Mouse (Mus musculus) forebrain, embryonic 15.5 days (tissue): ENCODE measurements at regions not wholly inside any gene's neighbourhood (a gene's known extent, or its start where the extent isn't known, plus 50 kb on each side); places are given as distances from the start of the nearest gene placed in this dataset.

Source experiments
- ATAC-seq: fragments of 200-750 bp; cut with Nextera tagmentation; replicated peaks from 2 replicates; pipeline ENCODE4 v1.8.0; 2017; ENCODE audit warnings: mild to moderate bottlenecking, moderate TSS enrichment, moderate library complexity
- H3K27ac ChIP-seq: fragments of 300-500 bp; sonication (generic); replicated peaks from 2 replicates; pipeline ENCODE4 v1.5.1; 2015; ENCODE audit warnings: mild to moderate bottlenecking, inconsistent platforms
- H3K27me3 ChIP-seq: fragments of 300-500 bp; sonication (generic); 2 replicates; pipeline ENCODE4 v1.6.1; 2015; ENCODE audit warnings: inconsistent platforms
- H3K36me3 ChIP-seq: fragments of 300-500 bp; sonication (generic); 2 replicates; pipeline ENCODE4 v1.6.1; 2015; ENCODE audit warnings: mild to moderate bottlenecking, inconsistent platforms
- H3K4me1 ChIP-seq: fragments of 300-500 bp; sonication (generic); 2 replicates; pipeline ENCODE4 v1.6.1; 2015; ENCODE audit warnings: inconsistent platforms
- H3K4me2 ChIP-seq: fragments of 300-500 bp; sonication (generic); replicated peaks from 2 replicates; pipeline ENCODE4 v1.6.1; 2015; ENCODE audit warnings: mild to moderate bottlenecking, inconsistent platforms
- H3K4me3 ChIP-seq: fragments of 300-500 bp; sonication (generic); 2 replicates; pipeline ENCODE4 v1.5.1; 2015; ENCODE audit warnings: mild to moderate bottlenecking, inconsistent platforms
- H3K9ac ChIP-seq: fragments of 300-500 bp; sonication (generic); replicated peaks from 2 replicates; pipeline ENCODE4 v1.6.1; 2015; ENCODE audit warnings: mild to moderate bottlenecking, inconsistent platforms
- H3K9me3 ChIP-seq: fragments of 300-500 bp; sonication (generic); 2 replicates; pipeline ENCODE4 v1.6.1; 2016; ENCODE audit warnings: inconsistent platforms
- WGBS: fragments of 180-500 bp; shearing (Covaris S2); methylation state at CpG from one replicate; pipeline ENCODE4 v1.1.7; 2015; ENCODE audit warnings: mixed read lengths; 5-methylcytosine and 5-hydroxymethylcytosine counted together

DNA sequence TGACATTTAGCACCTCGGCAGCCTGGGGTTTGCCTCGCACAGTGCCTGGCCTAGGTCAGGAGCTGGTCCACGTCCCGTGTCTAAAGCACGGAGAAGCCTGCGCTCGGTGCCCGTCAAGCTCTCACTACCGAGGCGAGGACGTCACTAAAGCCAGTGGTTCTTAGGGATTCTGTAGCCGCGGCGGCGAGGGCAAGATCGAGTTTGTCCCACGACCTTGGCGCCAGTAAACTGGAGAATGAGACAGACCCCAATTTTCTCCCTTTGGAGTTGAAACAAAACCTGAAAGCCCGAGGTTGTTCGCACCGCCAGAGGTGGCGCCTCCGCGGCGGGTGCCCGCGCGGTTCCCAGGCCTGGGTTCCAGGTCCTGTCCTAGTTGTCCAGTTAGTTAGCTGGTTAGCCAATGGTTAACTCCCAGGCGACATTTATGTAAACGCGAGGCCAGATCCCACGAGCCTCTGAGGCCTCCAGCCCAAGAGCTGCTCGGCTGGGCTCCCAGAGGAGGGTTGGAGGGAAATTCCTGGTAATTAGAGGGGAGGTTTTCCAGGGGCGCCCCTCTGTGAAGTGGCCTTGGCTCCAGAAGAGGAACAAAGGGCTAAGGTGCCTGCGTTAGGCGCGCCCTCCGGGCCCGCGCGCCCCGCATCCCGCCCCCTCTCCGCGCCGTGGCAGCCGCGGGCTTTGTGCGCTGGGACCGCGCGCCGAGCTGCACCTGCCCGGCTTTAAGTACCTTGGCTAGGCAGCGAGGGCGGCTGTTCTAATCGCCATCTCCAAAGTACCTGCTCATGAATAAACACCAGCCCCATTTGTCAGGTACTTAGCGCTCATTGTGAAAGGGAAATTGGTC, 74.0 kb downstream of the Rhcg start:
- Histone ChIP-seq H3K36me3 (no peaks in the 10 kb centered on the region), H3K27ac (peak overlapping the region; percentile 99), H3K9ac (peak overlapping the region; percentile 65), H3K4me2 (peak overlapping the region; percentile 66), H3K27me3 (no peaks in the 10 kb centered on the region), H3K9me3 (no peaks in the 10 kb centered on the region), H3K4me3 (peak overlapping the region; percentile 37), H3K4me1 (peaks cover 79% of the 10 kb centered on the region)
- peak; percentile 70 for ATAC-seq
- 1% methylated on average over 57 of the region's 58 CpGs for WGBS

DNA sequence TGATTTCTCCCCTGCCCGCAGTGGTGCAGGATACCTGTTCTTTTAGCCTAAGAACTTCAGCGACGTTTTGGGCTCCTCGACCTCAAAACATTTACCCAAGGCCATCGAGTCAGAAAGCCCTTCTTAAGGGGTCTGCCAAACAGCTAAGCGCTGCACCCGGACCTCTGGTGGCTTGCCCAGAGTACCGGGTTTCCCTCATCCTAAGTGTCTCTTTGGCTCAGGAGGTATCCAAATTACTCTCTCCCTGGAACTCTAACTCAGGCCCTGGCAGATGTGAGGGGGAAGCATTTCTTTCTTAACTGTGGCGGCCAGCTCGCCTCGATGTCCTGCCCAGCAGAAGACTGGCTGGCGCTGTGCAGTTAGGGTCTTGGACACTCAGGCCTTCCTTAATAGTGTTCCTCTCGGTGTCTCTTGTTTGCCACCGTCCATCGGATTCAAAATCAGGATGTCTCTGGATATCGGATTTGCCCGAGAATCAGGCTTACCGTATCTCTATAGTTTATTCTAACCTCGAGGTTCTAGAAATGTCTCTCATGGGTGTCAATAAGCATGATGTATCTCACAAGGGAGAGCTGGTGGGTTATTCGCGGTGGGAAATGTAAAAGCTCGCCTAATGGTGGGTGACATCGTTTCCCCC, 75.0 kb downstream of the Rhcg start:
- no peaks in the 10 kb centered on the region for H3K27me3 ChIP-seq
- no peak overlapping the region for H3K4me3 ChIP-seq
- no peak for ATAC-seq
- H3K36me3 ChIP-seq: no peaks in the 10 kb centered on the region
- H3K9ac ChIP-seq: peak overlapping the region; percentile 65
- peak overlapping the region; percentile 66 for H3K4me2 ChIP-seq
- 11% methylated on average over 23 of the region's 23 CpGs for WGBS
- H3K27ac ChIP-seq: peak overlapping the region; percentile 99
- H3K9me3 ChIP-seq: no peaks in the 10 kb centered on the region
- peaks cover 79% of the 10 kb centered on the region for H3K4me1 ChIP-seq

DNA sequence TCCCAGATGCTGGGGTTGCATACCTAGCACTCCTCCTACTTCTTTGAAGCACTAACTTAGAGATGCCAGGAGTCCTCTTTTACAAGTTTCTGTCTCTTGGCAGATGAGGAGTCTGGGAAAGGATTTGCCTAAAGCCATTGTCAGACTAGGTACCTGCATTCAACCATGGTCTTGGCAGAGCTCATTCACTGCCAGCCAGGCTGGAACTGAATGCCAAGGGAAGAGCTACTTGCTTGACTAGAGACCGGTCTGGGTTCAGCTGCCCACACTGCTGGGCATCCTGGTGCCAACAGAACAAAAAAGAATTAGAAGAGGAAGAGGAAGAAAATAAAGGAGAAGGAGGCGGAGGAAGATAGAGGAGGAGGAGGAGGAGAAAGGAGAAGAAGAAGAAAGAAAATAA, 74.1 kb upstream of the Polg start:
- Histone ChIP-seq H3K27me3 (no peaks in the 10 kb centered on the region), H3K36me3 (no peaks in the 10 kb centered on the region), H3K9ac (no peak overlapping the region), H3K4me2 (no peak overlapping the region), H3K27ac (peak overlapping the region; percentile 100), H3K9me3 (no peaks in the 10 kb centered on the region), H3K4me3 (no peak overlapping the region), H3K4me1 (peaks cover 74% of the 10 kb centered on the region)
- no peak for ATAC-seq
- 42% methylated on average over 2 of the region's 2 CpGs for WGBS

DNA sequence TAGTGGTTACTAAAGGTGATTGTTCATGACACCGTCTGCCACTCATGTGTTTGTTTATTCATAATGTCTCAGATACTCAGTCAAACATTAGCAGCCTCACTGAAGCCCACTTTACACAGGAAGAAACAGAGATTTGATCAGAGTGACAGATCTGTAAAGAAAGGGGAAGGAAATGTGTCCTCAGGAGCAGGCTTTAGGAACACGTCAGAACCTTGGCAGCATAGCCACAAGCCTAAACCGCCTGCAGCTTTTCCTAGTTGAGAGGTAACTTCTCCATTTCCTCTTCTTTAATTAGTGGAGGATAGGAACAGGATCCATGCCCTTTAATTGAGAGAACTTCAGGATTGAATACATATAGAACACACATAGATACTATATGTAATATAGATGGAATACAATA, 73.3 kb upstream of the Polg start:
- H3K4me1 ChIP-seq: peaks cover 74% of the 10 kb centered on the region
- H3K27ac ChIP-seq: peak overlapping the region; percentile 100

DNA sequence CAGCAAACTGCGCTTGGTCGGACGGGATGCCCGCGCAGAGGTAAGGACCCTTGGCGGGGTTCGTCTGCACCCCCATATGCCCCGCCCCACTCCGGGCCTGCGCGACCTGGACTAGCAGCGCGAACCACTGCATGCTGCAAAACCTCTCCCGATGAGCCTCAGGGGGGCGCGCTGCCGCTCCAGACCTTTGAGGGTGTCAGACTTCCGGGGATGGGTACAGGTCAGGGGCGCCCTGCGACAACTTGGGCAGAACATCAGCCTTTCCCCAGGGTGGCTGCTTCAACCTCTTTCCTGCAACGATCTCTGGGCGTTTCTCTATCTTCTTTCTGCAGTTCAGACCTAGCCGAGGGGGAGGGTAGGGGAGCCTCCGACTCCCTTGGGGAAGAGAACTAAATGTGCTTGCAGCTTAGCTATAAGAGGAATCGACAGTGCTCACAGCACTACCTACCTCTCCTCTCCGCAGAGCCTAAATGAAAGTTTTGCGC, 70.0 kb upstream of the Polg start:
- H3K9ac ChIP-seq: peak overlapping the region; percentile 88
- H3K4me2 ChIP-seq: peak overlapping the region; percentile 82
- peaks cover 17% of the 10 kb centered on the region; the same call in 1 of the 2 replicates for H3K36me3 ChIP-seq
- H3K9me3 ChIP-seq: no peaks in the 10 kb centered on the region
- peak overlapping the region; percentile 100 for H3K27ac ChIP-seq
- no peaks in the 10 kb centered on the region for H3K27me3 ChIP-seq
- ATAC-seq: peak; percentile 77
- peak overlapping the region; percentile 64 for H3K4me3 ChIP-seq
- H3K4me1 ChIP-seq: peaks cover 82% of the 10 kb centered on the region
- under 1% methylated on average over 27 of the region's 27 CpGs for WGBS

More for the DNA sequence above, 73.3 kb upstream of the Polg start:
- Histone ChIP-seq H3K4me2 (no peak overlapping the region), H3K27me3 (no peaks in the 10 kb centered on the region), H3K36me3 (no peaks in the 10 kb centered on the region), H3K9ac (no peak overlapping the region; the same call in 1 of the 2 replicates), H3K9me3 (no peaks in the 10 kb centered on the region), H3K4me3 (no peak overlapping the region)
- no peak for ATAC-seq
- 14% methylated on average over 3 of the region's 3 CpGs for WGBS

DNA sequence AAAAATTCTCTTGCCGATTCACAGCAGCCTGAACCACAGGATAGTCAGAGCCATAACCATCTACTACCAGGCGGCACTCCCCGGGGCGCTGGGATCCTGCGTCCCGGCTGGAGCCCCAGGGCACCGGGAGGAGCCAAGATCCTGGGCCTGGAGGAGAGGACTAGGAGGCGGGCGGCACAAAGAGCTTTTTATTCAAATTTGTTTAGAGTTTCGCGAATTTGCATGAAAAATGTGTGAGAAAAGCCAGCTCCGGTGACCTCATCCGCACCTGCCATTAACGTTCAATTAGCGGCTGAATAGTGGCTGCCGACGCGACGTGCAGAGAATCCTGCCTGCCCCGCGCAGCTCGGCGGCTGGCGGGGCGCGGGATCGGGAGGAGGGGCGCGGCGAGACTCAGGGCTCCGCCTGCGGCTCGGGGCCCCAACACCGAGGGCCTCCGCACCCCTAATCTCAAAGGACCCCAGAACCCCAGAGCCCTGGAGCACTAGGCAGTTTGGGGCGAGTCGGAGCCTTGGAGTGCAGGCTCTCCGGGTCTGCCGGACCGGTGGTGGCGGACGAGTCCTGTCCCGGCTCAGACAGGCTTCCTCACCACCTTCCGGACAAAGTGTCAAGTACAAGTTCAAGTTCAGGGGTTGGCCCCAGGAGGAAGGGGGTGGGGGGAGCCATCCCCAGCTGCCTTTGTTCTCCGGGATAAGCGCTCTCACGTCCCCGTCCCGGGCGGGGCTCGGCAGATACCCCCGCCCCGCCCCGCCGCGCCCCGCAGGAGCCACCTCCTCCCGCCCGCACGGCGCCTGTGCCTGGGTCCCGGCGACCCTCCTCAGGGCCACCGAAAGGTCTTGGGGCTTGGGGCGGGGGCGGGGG, 69.3 kb upstream of the Polg start:
- under 1% methylated on average over 63 of the region's 66 CpGs for WGBS
- Histone ChIP-seq H3K4me2 (peak overlapping the region; percentile 82), H3K36me3 (peaks cover 24% of the 10 kb centered on the region; the same call in 1 of the 2 replicates), H3K27me3 (no peaks in the 10 kb centered on the region), H3K9me3 (no peaks in the 10 kb centered on the region), H3K27ac (peak overlapping the region; percentile 100), H3K9ac (peak overlapping the region; percentile 88), H3K4me1 (peaks cover 86% of the 10 kb centered on the region), H3K4me3 (peak overlapping the region; percentile 64)
- ATAC-seq: peak; percentile 76

DNA sequence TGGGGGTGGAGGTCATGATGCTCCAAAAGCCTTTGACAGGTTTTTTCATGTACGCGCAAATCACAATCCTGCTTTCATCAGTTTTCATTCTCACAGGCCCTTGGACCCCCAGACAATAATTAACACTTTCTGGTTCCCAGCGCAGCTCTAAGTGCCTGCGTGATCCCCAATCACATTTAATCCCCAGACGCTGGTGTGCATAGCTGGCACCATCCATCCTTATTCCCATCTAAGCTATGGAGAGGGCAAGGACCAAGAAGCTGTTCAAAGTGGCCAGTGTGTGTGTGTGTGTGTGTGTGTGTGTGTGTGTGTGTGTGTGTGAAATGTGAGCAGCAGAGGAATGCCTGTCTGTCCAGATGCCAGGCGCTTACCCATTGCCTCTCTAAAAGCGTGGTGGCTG, 68.7 kb upstream of the Polg start:
- under 1% methylated on average over 7 of the region's 7 CpGs for WGBS
- peak overlapping the region; percentile 88 for H3K9ac ChIP-seq
- peak overlapping the region; percentile 100 for H3K27ac ChIP-seq
- H3K27me3 ChIP-seq: no peaks in the 10 kb centered on the region
- H3K4me3 ChIP-seq: peak overlapping the region; percentile 64
- peaks cover 30% of the 10 kb centered on the region for H3K36me3 ChIP-seq
- ATAC-seq: peak; percentile 29
- no peaks in the 10 kb centered on the region for H3K9me3 ChIP-seq
- H3K4me1 ChIP-seq: peaks cover 88% of the 10 kb centered on the region
- peak overlapping the region; percentile 82 for H3K4me2 ChIP-seq

DNA sequence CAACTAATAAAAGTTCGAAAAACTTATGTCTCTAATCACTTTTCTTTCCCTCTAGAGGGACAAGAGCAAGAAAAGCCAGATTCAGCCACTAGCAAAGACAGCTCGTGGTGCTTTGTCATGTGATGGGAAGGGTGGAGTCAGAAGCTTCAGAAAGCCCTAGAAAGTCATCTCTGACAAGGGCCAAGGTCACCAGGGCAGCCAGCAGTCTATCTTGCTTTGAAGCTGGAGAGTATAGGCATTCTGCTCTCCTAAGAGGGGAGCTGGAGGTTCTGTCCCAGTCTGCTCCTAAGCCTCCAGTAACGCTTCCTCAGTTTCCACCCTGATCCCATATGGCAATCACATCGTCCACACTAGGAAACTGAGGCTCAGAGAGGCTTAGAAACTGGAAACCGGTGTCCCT, 68.2 kb upstream of the Polg start:
- H3K4me3 ChIP-seq: peak overlapping the region; percentile 64; the same call in 1 of the 2 replicates
- H3K4me1 ChIP-seq: peaks cover 89% of the 10 kb centered on the region
- no peaks in the 10 kb centered on the region for H3K27me3 ChIP-seq
- ATAC-seq: no peak
- peak overlapping the region; percentile 100 for H3K27ac ChIP-seq
- peaks cover 35% of the 10 kb centered on the region for H3K36me3 ChIP-seq
- H3K9me3 ChIP-seq: no peaks in the 10 kb centered on the region
- peak overlapping the region; percentile 82 for H3K4me2 ChIP-seq
- 7% methylated on average over 5 of the region's 5 CpGs for WGBS
- peak overlapping the region; percentile 88 for H3K9ac ChIP-seq

DNA sequence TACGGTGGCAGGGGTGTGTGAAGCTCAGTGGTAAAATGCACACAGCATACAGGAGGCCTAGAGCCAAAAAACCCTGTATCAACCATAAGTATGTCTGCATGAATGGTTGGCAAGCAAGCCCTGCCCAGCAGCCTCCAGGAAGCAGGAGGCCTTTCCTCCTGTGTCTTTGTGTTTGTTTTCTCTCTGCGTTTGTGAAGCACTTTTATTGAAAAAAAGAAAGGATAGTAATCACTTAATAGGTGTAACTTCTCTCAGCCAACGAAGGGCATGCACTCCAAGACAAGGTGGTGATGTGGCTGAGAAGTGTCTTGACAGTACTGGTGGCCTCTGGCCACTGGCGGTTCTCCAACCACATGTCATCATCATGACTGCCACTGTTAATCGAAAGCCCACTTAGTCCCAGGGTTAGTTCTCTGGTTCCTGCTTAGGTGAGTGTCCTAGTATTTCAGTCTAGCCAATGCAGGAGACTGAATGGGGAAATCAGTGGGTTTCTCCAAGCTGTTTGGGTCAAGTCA, 66.5 kb upstream of the Polg start:
- 23% methylated on average over 5 of the region's 5 CpGs for WGBS
- no peaks in the 10 kb centered on the region for H3K27me3 ChIP-seq
- H3K4me2 ChIP-seq: no peak overlapping the region
- ATAC-seq: no peak
- H3K9ac ChIP-seq: peak overlapping the region; percentile 37; the same call in 1 of the 2 replicates
- peaks cover 88% of the 10 kb centered on the region for H3K4me1 ChIP-seq
- no peak overlapping the region for H3K4me3 ChIP-seq
- peak overlapping the region; percentile 100 for H3K27ac ChIP-seq
- H3K9me3 ChIP-seq: no peaks in the 10 kb centered on the region
- peaks cover 48% of the 10 kb centered on the region for H3K36me3 ChIP-seq

DNA sequence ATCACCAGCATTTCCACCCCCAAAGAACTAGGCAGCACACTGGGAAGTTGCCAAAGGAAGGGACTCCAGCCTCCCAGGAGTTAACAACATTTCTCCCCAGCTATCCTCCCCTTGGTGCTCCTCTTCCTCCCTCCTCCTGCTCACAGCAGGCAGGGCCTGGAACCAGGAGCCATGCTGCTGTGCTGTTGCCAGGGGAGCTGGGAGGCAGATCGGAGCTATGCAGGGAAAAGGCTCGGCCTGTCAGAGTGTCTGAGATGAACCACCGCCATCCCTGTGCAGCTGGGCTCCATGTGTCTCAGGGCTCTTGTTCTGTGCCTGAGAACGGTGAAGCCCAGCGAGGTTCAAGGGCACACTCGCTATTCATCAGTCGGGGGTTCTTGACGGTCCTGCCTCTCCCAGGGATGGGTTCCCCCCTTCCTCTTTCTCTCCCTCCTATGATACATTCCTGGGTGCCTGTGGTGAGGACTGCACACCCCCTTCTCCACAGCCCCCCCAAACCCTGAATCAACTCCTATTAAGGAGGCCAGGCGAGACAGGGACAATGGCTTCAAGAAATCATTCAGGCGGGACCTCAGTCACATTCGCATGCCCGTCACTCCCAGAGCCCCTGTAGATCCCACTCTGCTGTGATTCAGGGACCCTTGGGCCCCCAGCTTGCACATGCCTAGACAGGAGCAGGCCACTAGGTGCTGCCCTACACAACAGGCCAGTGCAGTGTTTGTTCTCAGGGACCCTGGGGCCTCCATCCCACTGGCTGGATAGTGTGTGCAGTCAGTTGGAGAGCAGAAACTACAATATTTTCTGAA, 65.6 kb upstream of the Polg start:
- Histone ChIP-seq H3K4me3 (no peak overlapping the region), H3K27me3 (no peaks in the 10 kb centered on the region), H3K27ac (peak overlapping the region; percentile 100), H3K4me1 (peaks cover 88% of the 10 kb centered on the region), H3K9ac (peak overlapping the region; percentile 37), H3K9me3 (no peaks in the 10 kb centered on the region), H3K4me2 (no peak overlapping the region), H3K36me3 (peaks cover 51% of the 10 kb centered on the region)
- no peak; the same call in 1 of the 2 replicates for ATAC-seq
- 1% methylated on average over 12 of the region's 12 CpGs for WGBS

DNA sequence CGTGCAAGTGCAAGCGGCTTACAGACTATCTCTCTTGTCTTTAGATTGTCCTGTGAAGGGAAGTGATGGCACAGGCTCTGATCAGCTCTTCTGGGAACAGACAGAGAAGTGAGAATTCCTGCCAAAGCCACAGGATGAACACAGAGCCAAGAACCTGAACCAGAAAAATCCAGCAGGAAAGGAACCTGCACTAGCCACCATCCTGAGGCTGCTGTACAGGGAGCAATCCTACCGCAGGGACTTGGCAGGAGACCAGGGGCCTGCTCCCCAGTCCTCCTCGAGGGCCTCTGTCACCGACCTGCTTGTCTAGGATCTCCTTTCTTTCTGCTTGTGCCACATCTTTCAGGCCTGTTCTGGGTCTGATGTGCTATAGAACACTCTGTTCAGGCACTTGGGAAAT, 65.0 kb upstream of the Polg start:
- Histone ChIP-seq H3K27me3 (no peaks in the 10 kb centered on the region), H3K4me2 (no peak overlapping the region), H3K4me1 (peaks cover 88% of the 10 kb centered on the region), H3K36me3 (peaks cover 51% of the 10 kb centered on the region), H3K9me3 (no peaks in the 10 kb centered on the region), H3K27ac (peak overlapping the region; percentile 100), H3K9ac (peak overlapping the region; percentile 37), H3K4me3 (no peak overlapping the region)
- WGBS: 10% methylated on average over 5 of the region's 5 CpGs
- no peak for ATAC-seq
